Mouse (Mus musculus) kidney, postnatal 14 days (tissue): ENCODE results near the gene Pkm.
A peak's percentile ranks its signal among the peaks of the same experiment; 100 is the strongest.

Source experiments
- DNase-seq: peaks from one replicate; pipeline ENCODE4 v3.0.0; 2022; ENCODE audit warnings: mixed read lengths

Pkm gene

DNA sequence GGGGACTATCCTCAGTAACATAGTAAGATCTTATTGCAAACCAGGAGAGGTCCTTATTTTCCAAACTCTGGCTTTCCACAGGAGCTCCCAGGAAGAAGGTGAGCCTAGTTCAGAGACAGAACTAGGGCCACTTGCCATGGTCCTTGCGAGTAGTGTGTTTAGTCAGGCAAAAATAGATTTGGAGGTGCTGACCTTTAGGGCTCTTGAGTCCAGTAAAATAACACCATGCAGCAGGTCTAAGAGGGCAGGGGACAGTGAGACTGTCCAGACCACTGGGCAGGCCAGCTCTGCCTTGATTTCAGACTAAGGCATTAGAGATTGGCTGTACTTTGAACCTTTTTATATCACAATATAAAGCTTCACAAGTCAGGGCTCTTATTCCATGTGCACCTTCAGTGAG, 10.6 kb downstream of the Pkm start:
- DNase-seq: no peak

GRCm38 (mm10) chr9:59667250-59667649, 11.1 kb downstream of the Pkm start:
- DNase-seq: no peak

GRCm38 (mm10) chr9:59667904-59668303, 11.7 kb downstream of the Pkm start:
- DNase-seq: no peak

DNA sequence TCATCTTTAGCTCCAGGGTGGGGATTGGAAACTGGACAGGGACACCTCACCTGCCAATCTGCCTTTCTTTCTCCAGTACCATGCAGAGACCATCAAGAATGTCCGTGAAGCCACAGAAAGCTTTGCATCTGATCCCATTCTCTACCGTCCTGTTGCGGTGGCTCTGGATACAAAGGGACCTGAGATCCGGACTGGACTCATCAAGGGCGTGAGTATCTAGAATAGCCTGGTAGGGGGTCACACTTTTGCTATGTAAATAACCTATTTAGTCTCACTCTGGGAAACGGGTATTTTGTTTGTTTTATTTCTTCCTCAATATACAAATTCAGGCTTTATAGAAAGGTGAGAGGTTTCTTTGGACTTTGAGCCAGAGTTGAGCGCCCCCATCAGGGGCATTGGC, 12.3 kb downstream of the Pkm start:
- DNase-seq: no peak

DNA sequence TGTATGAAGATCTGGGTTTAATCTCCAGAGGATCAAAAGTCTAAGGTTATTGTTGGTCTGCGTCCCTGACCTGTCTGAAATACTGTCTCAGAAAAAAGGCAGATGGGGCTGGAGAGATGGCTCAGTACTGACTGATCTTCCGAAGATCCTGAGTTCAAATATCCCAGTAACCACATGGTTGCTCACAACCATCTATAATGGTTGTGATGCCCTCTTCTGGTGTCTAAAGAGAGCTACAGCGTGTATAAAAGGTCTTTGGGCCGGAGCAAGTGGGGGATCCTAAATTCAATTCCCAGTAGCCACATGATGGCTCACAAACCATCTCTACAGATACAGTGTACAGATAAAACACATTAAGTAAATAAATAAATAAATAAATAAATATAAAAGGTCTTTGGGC, 13.0 kb downstream of the Pkm start:
- DNase-seq: no peak

- DNase-seq: no peak
These were observed 16.2 kb downstream of the Pkm start for GRCm38 (mm10) chr9:59672195-59672894.

GRCm38 (mm10) chr9:59673427-59673826, 17.3 kb downstream of the Pkm start:
- no peak for DNase-seq

- no peak for DNase-seq
These were observed 19.4 kb downstream of the Pkm start for GRCm38 (mm10) chr9:59675598-59675997.

GRCm38 (mm10) chr9:59678313-59678712, 22.1 kb downstream of the Pkm start:
- peak; percentile 64 for DNase-seq

GRCm38 (mm10) chr9:59679678-59680533, 23.7 kb downstream of the Pkm start, which contains the start of gene Gramd2:
TSS of gene Gramd2 (plus strand) at chr9:59680144.
- DNase-seq: peak; percentile 88

DNA sequence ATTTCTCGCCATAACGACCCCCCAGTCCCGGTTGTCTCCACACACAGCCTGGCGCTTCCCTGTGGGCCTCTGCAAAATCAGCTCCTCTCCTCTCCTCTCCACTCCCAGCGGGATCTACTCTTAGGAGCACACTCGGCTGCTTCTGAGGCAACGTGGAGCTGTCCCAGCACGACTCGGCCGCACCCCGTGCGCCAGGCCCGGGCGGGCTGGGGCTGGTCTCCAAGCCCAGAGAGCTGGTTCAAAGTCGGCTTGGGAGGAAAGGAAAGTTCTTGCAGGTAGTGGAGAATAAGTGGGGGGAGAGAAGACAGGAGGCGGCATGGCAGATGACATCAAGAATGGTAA, 24.3 kb downstream of the Pkm start:
- DNase-seq: peak; percentile 25

GRCm38 (mm10) chr9:59684020-59684419, 27.9 kb downstream of the Pkm start:
- DNase-seq: no peak

- no peak for DNase-seq
These were observed 31.4 kb downstream of the Pkm start for GRCm38 (mm10) chr9:59687416-59688046.

DNA sequence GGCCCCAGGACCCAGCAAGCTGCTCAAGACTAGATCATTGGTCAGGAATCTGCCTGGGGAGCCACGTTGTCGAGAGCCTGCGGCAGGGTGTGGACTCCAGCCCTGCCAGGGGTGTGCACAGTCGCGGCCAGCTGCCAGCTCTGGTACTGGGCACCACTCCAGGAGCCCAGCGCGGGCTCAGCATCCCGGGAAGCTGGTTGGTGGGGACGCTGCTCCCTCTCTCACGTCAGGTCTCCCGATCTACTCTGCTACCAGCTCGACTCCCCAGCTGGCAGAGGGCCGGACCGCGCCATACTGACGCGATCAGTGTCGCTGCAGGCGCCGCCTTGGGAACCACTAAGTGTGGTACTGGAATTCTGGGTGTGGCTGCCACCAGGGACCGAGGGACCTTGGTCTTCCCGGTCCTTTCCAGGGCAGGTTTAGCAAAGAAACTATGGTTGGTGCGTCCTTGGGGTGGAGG, 35.5 kb downstream of the Pkm start:
- peak; percentile 89 for DNase-seq

GRCm38 (mm10) chr9:59692145-59692544, 36.0 kb downstream of the Pkm start:
- DNase-seq: no peak

DNA sequence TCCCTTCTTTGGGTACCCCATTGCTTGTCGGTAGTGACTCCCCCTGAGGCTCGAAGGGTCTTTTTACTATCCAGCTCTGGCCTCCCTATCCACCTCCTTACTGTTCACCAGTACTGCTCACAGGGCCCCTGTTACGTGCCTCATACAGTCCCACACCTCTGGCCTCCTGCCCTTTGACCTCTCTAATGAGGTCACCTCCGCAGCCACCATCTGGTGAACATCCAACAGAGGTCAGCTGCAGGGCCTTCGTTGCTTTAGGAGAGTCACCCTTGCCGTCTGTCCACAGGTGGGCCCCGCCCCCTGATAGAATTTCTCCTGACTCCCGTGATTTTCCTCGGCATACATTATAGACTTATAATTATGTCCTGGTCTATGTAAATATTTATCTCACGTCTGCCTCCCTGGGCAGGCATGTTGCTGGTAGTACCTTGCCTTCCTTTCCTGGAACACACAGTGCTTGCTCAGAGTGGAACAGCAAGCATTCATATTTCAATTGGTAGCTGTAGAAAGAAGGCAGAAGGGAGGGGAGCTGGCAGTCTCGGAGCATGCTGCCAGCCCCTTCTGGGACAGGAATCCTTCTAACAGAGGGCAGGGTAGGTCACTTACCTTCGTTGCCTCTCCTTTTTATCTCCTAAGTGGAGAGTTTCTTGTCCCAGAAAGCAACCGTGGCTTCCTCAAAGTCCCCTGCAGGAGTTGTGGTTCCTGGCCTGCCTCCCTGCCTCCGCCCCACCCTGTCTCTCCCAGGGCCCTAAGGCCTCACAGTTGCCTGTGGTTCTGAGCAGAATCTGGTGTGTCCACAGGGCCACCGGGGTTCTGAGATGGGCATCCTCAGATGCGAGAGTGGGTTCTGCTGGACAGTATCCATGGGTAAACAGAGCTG, 38.6 kb downstream of the Pkm start:
- no peak for DNase-seq

- no peak for DNase-seq
These were observed 39.3 kb downstream of the Pkm start for GRCm38 (mm10) chr9:59695451-59695813.

DNA sequence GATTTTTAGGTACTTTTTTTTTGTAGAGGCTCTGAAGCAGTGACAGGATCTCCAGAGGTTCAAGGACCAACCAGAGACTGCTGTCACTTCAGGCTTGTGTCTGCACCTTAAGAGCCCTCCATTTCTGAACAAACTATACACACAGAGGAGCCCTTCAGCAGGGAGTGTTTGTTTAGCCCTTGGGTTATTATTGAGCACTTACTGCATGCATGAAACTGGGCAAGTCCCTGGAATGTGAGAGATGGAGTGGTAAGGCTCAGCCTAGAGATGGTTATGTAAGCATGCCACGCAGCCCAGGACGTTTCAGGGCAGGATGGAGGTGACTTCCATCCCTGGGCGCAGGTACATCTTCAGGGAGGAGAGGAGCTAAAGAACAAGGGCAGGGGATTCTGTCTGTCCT, 40.2 kb downstream of the Pkm start:
- DNase-seq: no peak

- no peak for DNase-seq
These were observed 44.9 kb downstream of the Pkm start for GRCm38 (mm10) chr9:59701094-59701493.

- DNase-seq: no peak
These were observed 46.9 kb downstream of the Pkm start for GRCm38 (mm10) chr9:59703099-59703498.

DNA sequence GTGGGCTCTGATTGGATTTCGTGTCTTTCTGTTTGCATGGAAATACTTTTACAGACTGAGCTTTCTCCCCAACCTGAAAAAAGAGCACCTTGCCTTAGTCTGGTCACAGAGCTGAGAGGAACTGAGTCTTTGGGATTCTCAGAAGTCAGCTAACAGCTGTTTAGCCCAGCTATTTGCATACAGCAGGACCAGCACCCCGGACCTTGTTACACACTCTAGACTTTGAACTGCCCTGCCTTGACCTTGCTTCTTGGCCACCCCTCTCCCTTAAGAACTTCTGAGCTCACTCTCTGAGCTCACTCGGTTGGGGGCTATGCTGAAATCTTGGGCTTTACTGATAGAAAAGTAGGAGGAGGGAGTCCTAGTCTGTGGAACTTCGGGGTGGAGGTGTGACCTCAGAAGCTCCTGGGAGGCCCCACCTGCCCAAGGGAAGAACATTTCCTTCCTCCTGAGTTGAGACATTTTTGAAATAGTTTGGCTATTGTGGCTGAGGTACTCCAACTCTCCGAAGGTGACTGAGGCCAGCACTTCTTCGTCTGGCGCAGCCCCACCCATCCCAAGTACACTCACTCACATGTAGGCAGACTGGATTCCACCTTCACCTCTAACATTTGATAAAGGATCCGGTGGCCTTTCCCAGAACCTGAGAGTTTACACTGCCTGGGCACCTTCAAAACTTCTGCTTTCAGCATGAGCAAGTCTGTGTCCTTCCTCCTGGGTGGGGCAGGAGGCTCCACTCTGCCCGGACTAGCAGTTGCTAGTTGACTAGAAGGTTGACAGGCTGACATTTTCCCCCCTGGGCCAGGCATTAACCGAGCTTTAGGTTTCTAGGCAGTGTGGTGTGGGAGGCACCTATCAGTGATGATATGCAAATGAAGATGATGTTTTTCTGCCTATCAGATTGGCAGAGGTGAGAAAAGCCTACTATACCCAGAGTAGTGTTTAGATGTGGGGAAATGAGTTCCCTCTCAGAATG, 51.0 kb downstream of the Pkm start:
- peak; percentile 27 for DNase-seq

DNA sequence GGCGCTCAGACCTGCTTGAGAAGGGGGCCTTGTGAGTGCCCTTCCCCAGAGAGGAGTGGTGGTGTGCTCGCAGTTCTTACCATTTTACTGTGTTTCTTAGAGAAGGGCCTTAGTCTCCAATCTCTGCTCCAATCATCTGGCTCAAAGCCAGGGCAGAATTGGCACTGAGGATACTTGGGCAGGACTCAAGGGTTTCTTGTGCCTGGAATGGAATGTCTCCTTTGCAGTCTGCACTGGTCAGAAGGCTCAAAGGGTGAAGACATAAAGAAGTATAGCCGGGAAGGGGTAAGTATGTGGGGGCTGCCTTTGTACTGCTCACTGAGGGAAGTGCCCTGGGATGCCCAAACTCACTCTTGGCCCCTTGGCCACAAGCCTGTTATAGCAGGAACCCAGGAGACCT, 53.1 kb downstream of the Pkm start:
- peak; percentile 67 for DNase-seq
